Mouse (Mus musculus): ENCODE data around the gene Znhit6. TPM values are rescaled to one million over a fixed set of nuclear protein-coding genes. Genes with fewer than 3 reads are reported as not detected.

Gene Znhit6
- polyA plus RNA-seq, 1 experiment = 65.7 TPM

DNA sequence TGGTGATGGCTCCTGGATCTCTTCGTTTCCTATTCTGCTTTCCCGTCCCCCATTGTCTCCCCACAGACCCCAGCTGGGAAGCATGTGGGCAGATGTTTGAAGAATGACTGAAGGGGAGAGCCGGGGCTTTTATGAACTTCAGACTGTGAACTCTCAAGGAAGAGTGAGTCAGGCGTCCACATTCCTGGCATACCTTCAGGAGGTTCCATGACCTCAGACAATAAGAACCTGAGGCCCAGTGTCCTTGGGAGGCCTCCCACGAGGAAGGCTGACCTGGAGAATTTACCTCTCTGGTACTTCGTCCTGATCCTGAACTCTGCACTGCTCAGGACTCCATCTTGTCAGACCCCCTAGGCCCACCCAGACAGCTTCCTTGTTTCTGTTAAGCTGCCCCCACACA lies 56.9 kb downstream of the Znhit6 start:
- TF ChIP-seq CTCF (IDR thresholded peaks at IDR 0.05; ENCODE audit: low read depth, low read length) (no peak), POLR2A (IDR thresholded peaks at IDR 0.05; ENCODE audit: insufficient read depth, low read length) (no peak), EP300 (IDR thresholded peaks at IDR 0.05; ENCODE audit: insufficient read depth, low read depth, low read length) (peak; percentile 87)
- Histone ChIP-seq H3K4me1 (ENCODE audit: control insufficient read depth, insufficient read depth, low read length) (peaks cover 4% of the 10 kb centered on the region), H3K4me3 (ENCODE audit: low read depth, low read length) (no peak overlapping the region), H3K36me3 (ENCODE audit: control insufficient read depth, insufficient read depth, low read length, poor library complexity, severe bottlenecking) (no peaks in the 10 kb centered on the region), H3K9me3 (replicated peaks; ENCODE audit: control insufficient read depth, insufficient read depth, low read length, poor library complexity, severe bottlenecking) (no peaks in the 10 kb centered on the region), H3K27me3 (ENCODE audit: control insufficient read depth, insufficient read depth, low read length, poor library complexity, severe bottlenecking) (no peaks in the 10 kb centered on the region), H3K27ac (ENCODE audit: insufficient read depth, low read length) (peak overlapping the region; percentile 35; the same call in 1 of the 2 replicates), H3K9ac (ENCODE audit: low read depth, poor library complexity, severe bottlenecking) (no peak overlapping the region)

GRCm38 (mm10) chr3:145634002-145634710 lies 58.2 kb downstream of the Znhit6 start:
- Histone ChIP-seq H3K9ac (ENCODE audit: low read depth, poor library complexity, severe bottlenecking) (no peak overlapping the region), H3K9me3 (replicated peaks; ENCODE audit: control insufficient read depth, insufficient read depth, low read length, poor library complexity, severe bottlenecking) (no peaks in the 10 kb centered on the region), H3K4me3 (ENCODE audit: low read depth, low read length) (no peak overlapping the region), H3K4me1 (ENCODE audit: control insufficient read depth, insufficient read depth, low read length) (peaks cover 4% of the 10 kb centered on the region), H3K27me3 (ENCODE audit: control insufficient read depth, insufficient read depth, low read length, poor library complexity, severe bottlenecking) (no peaks in the 10 kb centered on the region), H3K27ac (ENCODE audit: insufficient read depth, low read length) (no peak overlapping the region), H3K36me3 (ENCODE audit: control insufficient read depth, insufficient read depth, low read length, poor library complexity, severe bottlenecking) (no peaks in the 10 kb centered on the region)
- no peak for TF ChIP-seq CTCF (IDR thresholded peaks at IDR 0.05; ENCODE audit: low read depth, low read length)
- TF ChIP-seq EP300 (IDR thresholded peaks at IDR 0.05; ENCODE audit: insufficient read depth, low read depth, low read length) = 0 out of 2 replicates have a peak, but pooled peaks have one; percentile 16

DNA sequence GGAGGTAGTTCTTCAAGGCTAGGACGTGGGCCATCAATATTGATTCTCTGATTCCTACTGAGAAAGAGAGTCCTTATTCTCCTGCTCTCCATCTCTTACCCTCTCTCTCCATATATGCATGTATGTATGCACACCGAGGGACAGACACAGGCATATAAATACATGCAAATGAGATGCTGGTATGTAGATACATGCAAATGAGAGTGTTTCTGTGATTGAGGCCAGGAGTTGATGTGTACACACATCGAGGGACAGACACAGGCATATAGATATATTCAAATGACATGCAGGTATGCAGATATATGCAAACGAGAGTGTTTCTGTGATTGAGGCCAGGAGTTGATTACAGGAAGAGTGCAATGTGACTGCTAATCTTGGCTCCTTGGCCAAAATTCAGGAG lies 64.2 kb downstream of the Znhit6 start:
- H3K27me3 ChIP-seq (ENCODE audit: control insufficient read depth, insufficient read depth, low read length, poor library complexity, severe bottlenecking) = no peaks in the 10 kb centered on the region
- no peaks in the 10 kb centered on the region for H3K36me3 ChIP-seq (ENCODE audit: control insufficient read depth, insufficient read depth, low read length, poor library complexity, severe bottlenecking)
- TF ChIP-seq CTCF (IDR thresholded peaks at IDR 0.05; ENCODE audit: low read depth, low read length) = no peak
- no peak for TF ChIP-seq POLR2A (IDR thresholded peaks at IDR 0.05; ENCODE audit: insufficient read depth, low read length)
- TF ChIP-seq EP300 (IDR thresholded peaks at IDR 0.05; ENCODE audit: insufficient read depth, low read depth, low read length) = no peak
- no peak overlapping the region for H3K27ac ChIP-seq (ENCODE audit: insufficient read depth, low read length)
- no peak overlapping the region for H3K9ac ChIP-seq (ENCODE audit: low read depth, poor library complexity, severe bottlenecking)
- H3K4me3 ChIP-seq (ENCODE audit: low read depth, low read length) = no peak overlapping the region
- H3K9me3 ChIP-seq (replicated peaks; ENCODE audit: control insufficient read depth, insufficient read depth, low read length, poor library complexity, severe bottlenecking) = no peaks in the 10 kb centered on the region
- H3K4me1 ChIP-seq (ENCODE audit: control insufficient read depth, insufficient read depth, low read length) = peaks cover 2% of the 10 kb centered on the region

- H3K27ac ChIP-seq (ENCODE audit: insufficient read depth, low read length) = no peak overlapping the region
- no peak overlapping the region for H3K4me3 ChIP-seq (ENCODE audit: low read depth, low read length)
- no peaks in the 10 kb centered on the region for H3K9me3 ChIP-seq (replicated peaks; ENCODE audit: control insufficient read depth, insufficient read depth, low read length, poor library complexity, severe bottlenecking)
- no peaks in the 10 kb centered on the region for H3K36me3 ChIP-seq (ENCODE audit: control insufficient read depth, insufficient read depth, low read length, poor library complexity, severe bottlenecking)
- H3K9ac ChIP-seq (ENCODE audit: low read depth, poor library complexity, severe bottlenecking) = no peak overlapping the region
- TF ChIP-seq POLR2A (IDR thresholded peaks at IDR 0.05; ENCODE audit: insufficient read depth, low read length) (no peak), EP300 (IDR thresholded peaks at IDR 0.05; ENCODE audit: insufficient read depth, low read depth, low read length) (no peak), CTCF (IDR thresholded peaks at IDR 0.05; ENCODE audit: low read depth, low read length) (no peak)
- peaks cover 2% of the 10 kb centered on the region for H3K4me1 ChIP-seq (ENCODE audit: control insufficient read depth, insufficient read depth, low read length)
- H3K27me3 ChIP-seq (ENCODE audit: control insufficient read depth, insufficient read depth, low read length, poor library complexity, severe bottlenecking) = no peaks in the 10 kb centered on the region
These were observed 64.6 kb downstream of the Znhit6 start for GRCm38 (mm10) chr3:145640583-145640982.

DNA sequence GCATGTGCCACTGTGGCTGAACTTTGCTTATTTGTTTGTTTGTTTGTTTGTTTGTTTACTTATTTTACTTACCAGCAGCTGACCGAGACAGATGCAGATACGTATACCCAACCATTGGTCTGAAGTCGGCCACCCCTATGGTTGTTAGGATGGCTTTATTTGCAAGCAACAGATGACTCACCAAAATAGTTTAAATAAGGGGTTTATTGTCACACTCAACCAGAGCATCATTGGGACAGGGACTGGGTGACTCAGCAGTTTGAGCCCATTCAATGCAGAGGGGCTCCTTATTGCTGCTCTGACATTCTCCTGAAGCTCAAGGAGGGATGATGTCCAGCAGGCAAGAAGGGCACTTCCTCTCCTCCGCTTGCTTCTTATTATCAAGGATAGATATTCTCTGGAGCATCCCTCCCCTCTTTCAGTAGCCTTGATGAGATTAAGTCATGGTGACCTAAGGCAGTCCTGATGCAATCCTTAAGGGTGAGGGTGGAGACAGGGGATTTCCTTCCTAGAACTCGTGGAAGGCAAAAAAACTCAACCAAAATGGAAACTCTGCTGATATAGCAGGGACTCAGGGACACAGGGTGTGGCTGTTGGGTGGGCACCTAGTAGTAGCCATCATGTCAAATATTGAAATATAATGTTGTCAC lies 65.2 kb downstream of the Znhit6 start:
- Histone ChIP-seq H3K27me3 (ENCODE audit: control insufficient read depth, insufficient read depth, low read length, poor library complexity, severe bottlenecking) (no peaks in the 10 kb centered on the region), H3K9ac (ENCODE audit: low read depth, poor library complexity, severe bottlenecking) (no peak overlapping the region), H3K4me1 (ENCODE audit: control insufficient read depth, insufficient read depth, low read length) (peaks cover 2% of the 10 kb centered on the region), H3K9me3 (replicated peaks; ENCODE audit: control insufficient read depth, insufficient read depth, low read length, poor library complexity, severe bottlenecking) (no peaks in the 10 kb centered on the region), H3K4me3 (ENCODE audit: low read depth, low read length) (no peak overlapping the region), H3K36me3 (ENCODE audit: control insufficient read depth, insufficient read depth, low read length, poor library complexity, severe bottlenecking) (no peaks in the 10 kb centered on the region), H3K27ac (ENCODE audit: insufficient read depth, low read length) (no peak overlapping the region)
- no peak for TF ChIP-seq CTCF (IDR thresholded peaks at IDR 0.05; ENCODE audit: low read depth, low read length)
- TF ChIP-seq EP300 (IDR thresholded peaks at IDR 0.05; ENCODE audit: insufficient read depth, low read depth, low read length) = no peak
- TF ChIP-seq POLR2A (IDR thresholded peaks at IDR 0.05; ENCODE audit: insufficient read depth, low read length) = no peak

DNA sequence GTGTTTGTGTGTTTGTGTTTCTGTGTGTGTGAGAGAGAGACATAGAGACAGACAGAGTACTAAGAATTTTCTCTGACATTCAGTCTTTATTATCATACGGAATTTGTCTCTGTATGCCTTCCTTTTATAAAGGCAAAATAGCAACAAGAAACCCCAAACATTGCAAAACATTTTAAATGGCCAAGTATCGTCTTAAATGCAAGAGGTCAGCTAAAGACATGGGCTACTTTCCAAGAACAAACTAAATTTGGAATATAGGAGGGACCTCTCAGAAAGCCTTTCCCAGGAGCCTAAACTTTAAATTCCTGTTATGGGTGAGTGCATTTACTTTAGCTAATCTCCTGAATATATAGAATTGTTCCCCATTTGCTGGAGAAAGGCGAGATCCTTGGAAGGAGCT lies 65.9 kb downstream of the Znhit6 start:
- no peaks in the 10 kb centered on the region for H3K27me3 ChIP-seq (ENCODE audit: control insufficient read depth, insufficient read depth, low read length, poor library complexity, severe bottlenecking)
- no peak for TF ChIP-seq EP300 (IDR thresholded peaks at IDR 0.05; ENCODE audit: insufficient read depth, low read depth, low read length)
- no peak overlapping the region for H3K9ac ChIP-seq (ENCODE audit: low read depth, poor library complexity, severe bottlenecking)
- H3K4me3 ChIP-seq (ENCODE audit: low read depth, low read length) = no peak overlapping the region
- peaks cover 2% of the 10 kb centered on the region for H3K4me1 ChIP-seq (ENCODE audit: control insufficient read depth, insufficient read depth, low read length)
- no peaks in the 10 kb centered on the region for H3K9me3 ChIP-seq (replicated peaks; ENCODE audit: control insufficient read depth, insufficient read depth, low read length, poor library complexity, severe bottlenecking)
- H3K27ac ChIP-seq (ENCODE audit: insufficient read depth, low read length) = no peak overlapping the region
- no peaks in the 10 kb centered on the region; the same call in 1 of the 2 replicates for H3K36me3 ChIP-seq (ENCODE audit: control insufficient read depth, insufficient read depth, low read length, poor library complexity, severe bottlenecking)
